Mouse (Mus musculus): ENCODE measurements around the gene Ado. TPM values are rescaled to one million over a fixed set of nuclear protein-coding genes. Genes with fewer than 3 reads are reported as not detected.

Ado gene
- polyA plus RNA-seq, 1 experiment from 2014 or later = 10.8 TPM

DNA sequence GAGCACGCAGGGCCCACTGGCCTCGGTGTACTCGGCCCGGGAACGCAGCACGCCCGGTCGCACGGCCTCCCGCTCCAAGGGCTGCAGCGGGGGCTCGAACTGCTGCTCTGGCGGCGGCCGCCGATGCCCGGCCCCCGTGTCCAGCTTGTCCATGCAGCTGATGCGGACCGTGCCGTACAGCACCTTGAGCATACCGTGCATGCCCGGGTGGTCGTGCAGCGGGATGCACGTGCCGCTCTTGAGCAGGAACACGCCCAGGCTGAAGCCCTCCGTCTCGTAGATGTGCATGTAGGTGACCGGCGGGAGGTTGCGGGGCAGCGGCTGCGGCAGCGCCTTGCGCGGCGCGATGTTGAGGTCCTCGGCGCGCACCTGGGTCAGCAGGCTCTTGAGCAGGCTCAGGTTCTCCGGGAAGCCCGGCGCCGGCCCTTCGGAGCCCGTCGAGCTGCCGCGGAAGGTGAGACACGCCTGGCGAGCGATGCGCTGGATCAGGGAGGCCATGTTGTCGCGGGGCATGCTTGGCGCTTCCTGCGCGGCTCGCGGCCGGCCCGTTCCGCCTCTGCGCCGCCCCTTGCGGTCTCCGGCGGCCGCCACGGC, 397 bp downstream of the Ado start:
- Histone ChIP-seq H3K27ac (ENCODE audit: low read depth) (peak overlapping the region; percentile 92), H3K4me3 (ENCODE audit: low read depth, low read length) (peak overlapping the region; percentile 89), H3K4me2 (ENCODE audit: low read depth, low read length) (peak overlapping the region; percentile 95), H3K36me3 (replicated peaks; ENCODE audit: insufficient read depth, low read length) (peaks cover 3% of the 10 kb centered on the region), H3K27me3 (ENCODE audit: insufficient read depth, low read length) (no peaks in the 10 kb centered on the region), H3K4me1 (ENCODE audit: insufficient read depth) (peaks cover 21% of the 10 kb centered on the region), H3K9ac (replicated peaks) (peak overlapping the region; percentile 86), H3K9me3 (ENCODE audit: low read length) (no peaks in the 10 kb centered on the region)
- DNase-seq (peak; percentile 68), ATAC-seq (peak; percentile 64)
- TF ChIP-seq EP300 (IDR thresholded peaks at IDR 0.05; ENCODE audit: low read depth) (no peak), CTCF (IDR thresholded peaks at IDR 0.05; ENCODE audit: low read depth) (no peak)
- 3% methylated on average over 56 of the region's 73 CpGs for WGBS (ENCODE audit: insufficient replicate concordance)

DNA sequence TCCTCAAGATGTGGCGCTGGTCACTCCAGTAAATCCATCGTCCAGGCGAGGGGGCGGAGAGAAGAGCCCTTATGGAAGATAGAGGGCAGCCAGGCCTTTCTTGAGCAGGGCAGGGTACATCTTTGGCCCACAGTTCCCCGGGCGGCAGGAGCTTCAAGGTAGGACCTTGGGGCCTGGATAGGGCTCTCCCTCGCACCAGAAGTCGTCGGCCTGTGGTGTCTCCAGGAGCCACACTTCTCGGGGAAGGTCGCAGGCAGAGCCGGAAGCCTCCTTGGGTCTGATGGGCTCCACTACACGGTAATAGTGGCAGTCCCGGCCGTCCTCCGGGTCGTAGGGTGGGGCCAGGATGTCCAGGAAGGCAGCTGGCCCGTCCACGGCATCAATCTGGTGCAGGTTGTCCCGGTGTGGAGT, 900 bp downstream of the Ado start:
- TF ChIP-seq CTCF (IDR thresholded peaks at IDR 0.05; ENCODE audit: low read depth) (no peak), EP300 (IDR thresholded peaks at IDR 0.05; ENCODE audit: low read depth) (no peak)
- no peak for ATAC-seq
- peak overlapping the region; percentile 89 for H3K4me3 ChIP-seq (ENCODE audit: low read depth, low read length)
- no peaks in the 10 kb centered on the region for H3K27me3 ChIP-seq (ENCODE audit: insufficient read depth, low read length)
- peak overlapping the region; percentile 92 for H3K27ac ChIP-seq (ENCODE audit: low read depth)
- DNase-seq = peak; percentile 24
- no peaks in the 10 kb centered on the region for H3K9me3 ChIP-seq (ENCODE audit: low read length)
- peaks cover 3% of the 10 kb centered on the region for H3K36me3 ChIP-seq (replicated peaks; ENCODE audit: insufficient read depth, low read length)
- peak overlapping the region; percentile 86 for H3K9ac ChIP-seq (replicated peaks)
- H3K4me1 ChIP-seq (ENCODE audit: insufficient read depth) = peaks cover 21% of the 10 kb centered on the region
- H3K4me2 ChIP-seq (ENCODE audit: low read depth, low read length) = peak overlapping the region; percentile 95
- 2% methylated on average over 20 of the region's 20 CpGs for WGBS (ENCODE audit: insufficient replicate concordance)

- H3K4me2 ChIP-seq (ENCODE audit: low read depth, low read length) = no peak overlapping the region
- H3K4me1 ChIP-seq (ENCODE audit: insufficient read depth) = peaks cover 19% of the 10 kb centered on the region
- DNase-seq (no peak), ATAC-seq (no peak)
- TF ChIP-seq EP300 (IDR thresholded peaks at IDR 0.05; ENCODE audit: low read depth) (no peak), CTCF (IDR thresholded peaks at IDR 0.05; ENCODE audit: low read depth) (no peak)
- 26% methylated on average over 19 of the region's 19 CpGs for WGBS (ENCODE audit: insufficient replicate concordance)
- peaks cover 3% of the 10 kb centered on the region; the same call in 1 of the 2 replicates for H3K36me3 ChIP-seq (replicated peaks; ENCODE audit: insufficient read depth, low read length)
- H3K4me3 ChIP-seq (ENCODE audit: low read depth, low read length) = no peak overlapping the region
- H3K9ac ChIP-seq (replicated peaks) = no peak overlapping the region
- H3K27me3 ChIP-seq (ENCODE audit: insufficient read depth, low read length) = peaks cover 43% of the 10 kb centered on the region
- no peak overlapping the region for H3K27ac ChIP-seq (ENCODE audit: low read depth)
- no peaks in the 10 kb centered on the region for H3K9me3 ChIP-seq (ENCODE audit: low read length)
These were observed 8.2 kb downstream of the Ado start for GRCm38 (mm10) chr10:67540591-67540990.

- 0 out of 2 replicates have a peak, but pooled peaks cover under 1% of the 10 kb centered on the region for H3K36me3 ChIP-seq (replicated peaks; ENCODE audit: insufficient read depth, low read length)
- H3K4me3 ChIP-seq (ENCODE audit: low read depth, low read length) = no peak overlapping the region
- H3K27me3 ChIP-seq (ENCODE audit: insufficient read depth, low read length) = peaks cover 55% of the 10 kb centered on the region
- no peak for ATAC-seq
- no peaks in the 10 kb centered on the region for H3K9me3 ChIP-seq (ENCODE audit: low read length)
- no peak overlapping the region for H3K9ac ChIP-seq (replicated peaks)
- H3K4me1 ChIP-seq (ENCODE audit: insufficient read depth) = peaks cover 26% of the 10 kb centered on the region
- no peak for DNase-seq
- no peak for TF ChIP-seq CTCF (IDR thresholded peaks at IDR 0.05; ENCODE audit: low read depth)
- TF ChIP-seq EP300 (IDR thresholded peaks at IDR 0.05; ENCODE audit: low read depth) = no peak
- 45% methylated on average over 6 of the region's 6 CpGs for WGBS (ENCODE audit: insufficient replicate concordance)
- no peak overlapping the region for H3K27ac ChIP-seq (ENCODE audit: low read depth)
- H3K4me2 ChIP-seq (ENCODE audit: low read depth, low read length) = no peak overlapping the region
These were observed 9.4 kb downstream of the Ado start for GRCm38 (mm10) chr10:67539401-67539730.

- WGBS (ENCODE audit: insufficient replicate concordance) = 2% methylated on average over 49 of the region's 50 CpGs
- Histone ChIP-seq H3K9me3 (ENCODE audit: low read length) (no peaks in the 10 kb centered on the region), H3K4me3 (ENCODE audit: low read depth, low read length) (peak overlapping the region; percentile 63), H3K27ac (ENCODE audit: low read depth) (no peak overlapping the region), H3K36me3 (replicated peaks; ENCODE audit: insufficient read depth, low read length) (no peaks in the 10 kb centered on the region), H3K9ac (replicated peaks) (no peak overlapping the region), H3K4me2 (ENCODE audit: low read depth, low read length) (peak overlapping the region; percentile 97), H3K27me3 (ENCODE audit: insufficient read depth, low read length) (peaks cover 61% of the 10 kb centered on the region), H3K4me1 (ENCODE audit: insufficient read depth) (peaks cover 26% of the 10 kb centered on the region)
- DNase-seq = peak; percentile 23
- no peak for TF ChIP-seq CTCF (IDR thresholded peaks at IDR 0.05; ENCODE audit: low read depth)
- TF ChIP-seq EP300 (IDR thresholded peaks at IDR 0.05; ENCODE audit: low read depth) = no peak
- no peak for ATAC-seq
These were observed 10.0 kb downstream of the Ado start for GRCm38 (mm10) chr10:67538585-67539400.

DNA sequence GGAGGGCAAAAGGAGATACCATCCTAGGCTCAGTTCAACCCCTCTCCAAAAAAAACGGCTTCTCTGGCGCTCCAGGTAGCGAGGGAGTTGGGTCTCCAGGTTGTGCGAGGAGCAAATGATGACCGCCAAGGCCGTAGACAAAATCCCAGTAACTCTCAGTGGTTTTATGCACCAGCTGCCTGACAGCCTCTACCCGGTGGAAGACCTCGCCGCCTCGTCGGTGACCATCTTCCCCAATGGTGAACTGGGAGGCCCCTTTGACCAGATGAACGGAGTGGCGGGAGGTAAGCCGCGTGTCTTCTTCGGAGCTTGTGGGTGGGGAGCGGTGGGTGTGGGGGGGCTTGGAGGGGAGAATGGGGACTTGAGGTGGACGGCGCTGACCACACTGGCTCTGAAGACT, 10.6 kb downstream of the Ado start:
- ATAC-seq (no peak), DNase-seq (peak; percentile 23)
- peaks cover 68% of the 10 kb centered on the region for H3K27me3 ChIP-seq (ENCODE audit: insufficient read depth, low read length)
- peak overlapping the region; percentile 63 for H3K4me3 ChIP-seq (ENCODE audit: low read depth, low read length)
- no peaks in the 10 kb centered on the region for H3K36me3 ChIP-seq (replicated peaks; ENCODE audit: insufficient read depth, low read length)
- H3K4me1 ChIP-seq (ENCODE audit: insufficient read depth) = peaks cover 26% of the 10 kb centered on the region
- H3K9me3 ChIP-seq (ENCODE audit: low read length) = no peaks in the 10 kb centered on the region
- 3% methylated on average over 19 of the region's 19 CpGs for WGBS (ENCODE audit: insufficient replicate concordance)
- H3K4me2 ChIP-seq (ENCODE audit: low read depth, low read length) = peak overlapping the region; percentile 97
- no peak overlapping the region for H3K27ac ChIP-seq (ENCODE audit: low read depth)
- no peak overlapping the region for H3K9ac ChIP-seq (replicated peaks)
- TF ChIP-seq CTCF (IDR thresholded peaks at IDR 0.05; ENCODE audit: low read depth) (no peak), EP300 (IDR thresholded peaks at IDR 0.05; ENCODE audit: low read depth) (no peak)
